Mouse (Mus musculus) lung, embryonic 16.5 days (tissue): ENCODE measurements around the gene Ccdc77. TPM values are rescaled to one million over a fixed set of nuclear protein-coding genes. Genes with fewer than 3 reads are reported as not detected.

Experiments used
- ATAC-seq: fragments of 200-750 bp; cut with Nextera tagmentation; 2 replicates; pipeline ENCODE4 v1.8.0; 2017; ENCODE audit warnings: low read depth, mild to moderate bottlenecking, moderate library complexity
- H3K27ac ChIP-seq: fragments of 300-500 bp; sonication (generic); 2 replicates; pipeline ENCODE4 v1.5.1; 2014; ENCODE audit warnings: mild to moderate bottlenecking, control low read depth, low read length
- H3K27me3 ChIP-seq: fragments of 300-500 bp; sonication (generic); 2 replicates; pipeline ENCODE4 v1.6.1; 2014; ENCODE audit warnings: low read depth, low read length, mixed read lengths; ENCODE audit not compliant: control insufficient read depth, insufficient read depth
- H3K36me3 ChIP-seq: fragments of 300-500 bp; sonication (generic); 2 replicates; pipeline ENCODE4 v1.6.1; 2014; ENCODE audit warnings: low read length; ENCODE audit not compliant: control insufficient read depth, insufficient read depth
- H3K4me1 ChIP-seq: fragments of 300-500 bp; sonication (generic); replicated peaks from 2 replicates; pipeline ENCODE4 v1.6.1; 2014; ENCODE audit warnings: low read length, mixed read lengths; ENCODE audit not compliant: control insufficient read depth, insufficient read depth
- H3K4me2 ChIP-seq: fragments of 300-500 bp; sonication (generic); 2 replicates; pipeline ENCODE4 v1.6.1; 2014; ENCODE audit warnings: low read depth, low read length, control low read depth
- H3K4me3 ChIP-seq: fragments of 300-500 bp; sonication (generic); 2 replicates; pipeline ENCODE4 v1.5.1; 2014; ENCODE audit warnings: mild to moderate bottlenecking, low read length, control low read depth
- H3K9ac ChIP-seq: fragments of 300-500 bp; sonication (generic); 2 replicates; pipeline ENCODE4 v1.6.1; 2014; ENCODE audit warnings: low read length, control low read depth
- H3K9me3 ChIP-seq: fragments of 300-500 bp; sonication (generic); 2 replicates; pipeline ENCODE4 v1.6.1; 2016; ENCODE audit warnings: low read length; ENCODE audit not compliant: control insufficient read depth
- WGBS: fragments of 180-500 bp; shearing (Covaris S2); extraction: QIAGEN DNeasy Blood & Tissue Kit; methylation state at CpG from one replicate; pipeline ENCODE4 v1.1.7; 2014; 5-methylcytosine and 5-hydroxymethylcytosine counted together
- polyA plus RNA-seq: library from polyadenylated mRNA; unstranded; fragments of >200 nt; fragmentation: Nextera tagmentation; extraction: Ambion mirVana; gene quantifications from 2 replicates; pipeline ENCODE4 v1.2.1, GENCODE M21; 2015

The Ccdc77 gene
- polyA plus RNA-seq, 1 experiment from 2014 or later = 25.6 TPM

DNA sequence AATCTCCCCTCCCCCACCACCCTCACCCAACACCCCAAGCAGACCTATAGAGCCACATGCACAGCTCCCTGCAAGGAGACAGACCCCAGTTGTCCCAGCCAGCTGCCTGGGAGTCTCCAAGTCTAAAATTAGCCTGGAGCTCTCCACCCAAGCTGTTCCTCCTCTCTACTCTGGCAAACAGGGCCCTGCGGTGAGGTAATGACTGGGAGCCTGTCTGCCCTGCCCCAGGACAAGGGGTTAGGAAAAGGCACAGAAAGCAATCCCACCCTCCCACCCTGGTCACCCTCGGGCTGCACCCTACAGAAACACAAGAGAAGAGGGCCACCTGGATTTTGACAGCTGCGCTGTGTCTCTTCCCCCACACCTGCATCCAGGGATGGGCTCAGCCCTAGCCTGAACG is 89.3 kb downstream of the Ccdc77 start:
- no peaks in the 10 kb centered on the region for H3K4me1 ChIP-seq
- H3K27me3 ChIP-seq = no peaks in the 10 kb centered on the region
- H3K27ac ChIP-seq = no peak overlapping the region
- H3K4me2 ChIP-seq = no peak overlapping the region
- no peak overlapping the region for H3K9ac ChIP-seq
- H3K36me3 ChIP-seq = no peaks in the 10 kb centered on the region
- H3K4me3 ChIP-seq = no peak overlapping the region
- H3K9me3 ChIP-seq = no peaks in the 10 kb centered on the region
- ATAC-seq = no peak
- WGBS = 35% methylated on average over 4 of the region's 4 CpGs

Other genes starting within 250 kb of the Ccdc77 start
- 0.33 TPM in 1 of 2 replicates, not detected in the other for gene D330020A13Rik, start 70.0 kb downstream of the Ccdc77 start, polyA plus RNA-seq
- 0.25 and 0.36 TPM in 2 replicates for gene B4galnt3, start 69.8 kb downstream of the Ccdc77 start, polyA plus RNA-seq
- gene Kdm5a, start 250 bp downstream of the Ccdc77 start, polyA plus RNA-seq = 46.2 and 46.5 TPM in 2 replicates
- gene Il17ra, start 98.9 kb upstream of the Ccdc77 start, polyA plus RNA-seq = 8.6 and 8.9 TPM in 2 replicates
- 0.10 and 0.14 TPM in 2 replicates for gene Tmem121b, start 129.4 kb upstream of the Ccdc77 start, polyA plus RNA-seq
- 16.4 and 16.7 TPM in 2 replicates for gene Hdhd5, start 166.9 kb upstream of the Ccdc77 start, polyA plus RNA-seq